Mouse (Mus musculus): ENCODE data around the gene Rftn1.

Gene Rftn1

GRCm38 (mm10) chr17:50131698-50132097 is 58.8 kb downstream of the Rftn1 start:
- intact Hi-C loops (cut with DNase I) = no loop called here

- intact Hi-C loops (cut with DNase I) = no loop called here
Measured at GRCm38 (mm10) chr17:50130421-50130820, 60.1 kb downstream of the Rftn1 start.

- intact Hi-C loops (cut with DNase I) = no loop called here
Measured at GRCm38 (mm10) chr17:50128392-50128791, 62.1 kb downstream of the Rftn1 start.

GRCm38 (mm10) chr17:50127045-50127813 is 63.2 kb downstream of the Rftn1 start:
- intact Hi-C loops (cut with DNase I) = no loop called here

- intact Hi-C loops (cut with DNase I) = no loop called here
Measured at GRCm38 (mm10) chr17:50126545-50126944, 63.9 kb downstream of the Rftn1 start.

- intact Hi-C loops (cut with DNase I) = no loop called here
Measured at GRCm38 (mm10) chr17:50125900-50126299, 64.6 kb downstream of the Rftn1 start.

- intact Hi-C loops (cut with DNase I) = no loop called here
Measured at GRCm38 (mm10) chr17:50125245-50125798, 65.2 kb downstream of the Rftn1 start.

- intact Hi-C loops (cut with DNase I) = no loop called here
Measured at GRCm38 (mm10) chr17:50124708-50125107, 65.8 kb downstream of the Rftn1 start.

- intact Hi-C loops (cut with DNase I) = no loop called here
Measured at GRCm38 (mm10) chr17:50122555-50122954, 67.9 kb downstream of the Rftn1 start.

- intact Hi-C loops (cut with DNase I) = no loop called here
Measured at GRCm38 (mm10) chr17:50120098-50120497, 70.4 kb downstream of the Rftn1 start.

- intact Hi-C loops (cut with DNase I) = loop anchor here (5.0 kb wide), 1 partner anchor 75 kb away; the partner anchor contains the start of gene Rftn1
Measured at GRCm38 (mm10) chr17:50117461-50117860, 73.0 kb downstream of the Rftn1 start.

GRCm38 (mm10) chr17:50116980-50117379 is 73.5 kb downstream of the Rftn1 start:
- intact Hi-C loops (cut with DNase I) = loop anchor here (5.0 kb wide), 1 partner anchor 75 kb away; the partner anchor contains the start of gene Rftn1

- intact Hi-C loops (cut with DNase I) = loop anchor here (5.0 kb wide), 1 partner anchor 76 kb away; the partner anchor contains the start of gene Rftn1
Measured at GRCm38 (mm10) chr17:50116401-50116800, 74.1 kb downstream of the Rftn1 start.

- intact Hi-C loops (cut with DNase I) = loop anchor here (5.0 kb wide), 1 partner anchor 77 kb away; the partner anchor contains the start of gene Rftn1
Measured at GRCm38 (mm10) chr17:50115716-50116115, 74.8 kb downstream of the Rftn1 start.

- intact Hi-C loops (cut with DNase I) = loop anchor here (5.0 kb wide), 1 partner anchor 78 kb away; the partner anchor contains the start of gene Rftn1
Measured at GRCm38 (mm10) chr17:50114659-50115058, 75.8 kb downstream of the Rftn1 start.

GRCm38 (mm10) chr17:50110650-50111415 is 79.6 kb downstream of the Rftn1 start:
- intact Hi-C loops (cut with DNase I) = no loop called here

- intact Hi-C loops (cut with DNase I) = no loop called here
Measured at GRCm38 (mm10) chr17:50106811-50107210, 83.7 kb downstream of the Rftn1 start.

GRCm38 (mm10) chr17:50104131-50104530 is 86.3 kb downstream of the Rftn1 start:
- intact Hi-C loops (cut with DNase I) = no loop called here

GRCm38 (mm10) chr17:50101416-50101815 is 89.1 kb downstream of the Rftn1 start:
- intact Hi-C loops (cut with DNase I) = no loop called here

GRCm38 (mm10) chr17:50100070-50100469 is 90.4 kb downstream of the Rftn1 start:
- intact Hi-C loops (cut with DNase I) = no loop called here

- intact Hi-C loops (cut with DNase I) = no loop called here
Measured at GRCm38 (mm10) chr17:50099378-50099777, 91.1 kb downstream of the Rftn1 start.

GRCm38 (mm10) chr17:50098297-50098696 is 92.2 kb downstream of the Rftn1 start:
- intact Hi-C loops (cut with DNase I) = no loop called here

Measured in adrenal gland (tissue).